Mouse (Mus musculus): ENCODE measurements around the gene Pm20d1.

DNA sequence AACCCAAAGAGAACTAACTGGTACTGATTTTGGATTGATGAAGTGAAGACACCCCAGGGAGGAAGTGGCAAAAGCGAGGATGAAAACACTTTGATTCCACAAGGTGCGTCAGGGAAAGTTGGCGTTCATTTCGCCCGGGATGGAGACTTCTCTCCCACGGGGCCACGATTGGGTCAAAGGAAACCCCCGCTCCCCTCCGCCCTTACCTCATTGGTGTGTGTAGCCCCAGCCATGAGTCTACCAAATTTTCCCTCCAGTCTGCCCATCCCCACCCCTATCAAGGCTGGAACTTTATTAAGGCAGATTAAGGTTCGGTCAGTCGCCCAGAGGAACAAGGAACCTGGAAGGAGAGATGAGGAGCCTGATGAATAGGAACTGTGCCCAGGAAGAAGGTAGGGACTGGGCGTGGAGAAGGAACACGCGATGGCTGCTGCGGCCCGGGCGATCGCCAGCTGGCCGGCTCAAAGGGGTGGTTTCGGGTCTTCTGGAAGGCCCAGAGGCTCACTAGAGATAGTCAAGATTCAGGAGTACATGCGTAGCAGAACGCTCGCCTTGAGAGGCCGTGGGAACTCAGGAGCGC, 30.1 kb downstream of the Pm20d1 start, which contains the start of gene Slc41a1:
- no peak for TF ChIP-seq CTCF (IDR thresholded peaks at IDR 0.05; ENCODE audit: low read depth)
- TF ChIP-seq EP300 (IDR thresholded peaks at IDR 0.05; ENCODE audit: low read depth): no peak

All from heart, postnatal 0 days (tissue).